Mouse (Mus musculus): ENCODE measurements around the gene Wbp1. TPM values are rescaled to one million over a fixed set of nuclear protein-coding genes. Genes with fewer than 3 reads are reported as not detected.
A peak's percentile ranks its signal among the peaks of the same experiment; 100 is the strongest.
"Not testable (repeated sequence)": the region's sequence is repeated elsewhere in the genome, so short reads cannot be mapped to it uniquely, and the experiment has no call there.

Wbp1 gene
- polyA plus RNA-seq, 1 experiment, result 82.4 TPM

DNA sequence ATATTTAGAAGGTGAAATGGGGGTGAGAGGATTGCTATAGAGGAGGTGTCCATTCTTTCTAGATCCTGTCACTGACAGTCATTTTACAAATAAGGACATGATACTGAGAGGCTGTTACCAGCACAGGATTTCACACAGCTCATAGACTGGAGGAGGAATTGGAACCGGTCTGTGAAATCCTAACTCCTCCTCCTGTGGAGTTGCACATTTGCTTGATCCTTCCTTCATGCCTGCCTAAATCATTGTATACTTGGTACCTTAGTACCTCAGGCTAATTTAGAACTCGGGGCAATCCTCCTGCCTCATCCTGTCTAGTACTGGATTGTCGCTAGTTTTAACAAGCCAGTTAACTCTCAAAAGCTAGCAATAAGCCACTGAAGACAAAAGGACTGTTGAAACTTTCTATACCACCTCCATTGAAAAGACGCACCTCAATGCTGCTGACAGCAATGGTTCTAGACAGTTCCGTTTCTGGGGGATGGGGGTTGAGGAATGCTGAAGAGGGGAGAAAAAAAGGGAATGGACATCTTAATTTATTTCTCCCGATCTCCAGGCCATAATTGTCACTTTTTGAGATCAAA, 43.8 kb upstream of the Wbp1 start:
- Histone ChIP-seq H3K79me3 (ENCODE audit: low read depth) (peaks cover 25% of the 10 kb centered on the region), H3K36me3 (ENCODE audit: control insufficient read depth, insufficient read depth) (no peaks in the 10 kb centered on the region), H3K79me2 (ENCODE audit: control insufficient read depth, insufficient read depth) (peaks cover 36% of the 10 kb centered on the region), H3K27me3 (ENCODE audit: control insufficient read depth, insufficient read depth, insufficient read length) (peaks cover 11% of the 10 kb centered on the region), H3ac (ENCODE audit: control insufficient read depth, insufficient read length, low read depth) (peak overlapping the region; percentile 24), H3K4me3 (ENCODE audit: insufficient read depth, poor library complexity, severe bottlenecking) (peak overlapping the region; percentile 23)
- TF ChIP-seq USF1 (IDR thresholded peaks at IDR 0.05; ENCODE audit: low read depth) (no peak), FOSL1 (IDR thresholded peaks at IDR 0.05; ENCODE audit: insufficient read depth, low read length, poor library complexity, severe bottlenecking) (no peak), MYOG (IDR thresholded peaks at IDR 0.05; ENCODE audit: control insufficient read depth, extremely low read depth, insufficient read length) (no peak), CTCF (IDR thresholded peaks at IDR 0.05; ENCODE audit: control insufficient read depth, insufficient read depth, insufficient read length) (no peak), MAX (IDR thresholded peaks at IDR 0.05) (no peak), CEBPB (IDR thresholded peaks at IDR 0.05; ENCODE audit: low read depth) (no peak), MYOD1 (IDR thresholded peaks at IDR 0.05; ENCODE audit: control insufficient read depth, insufficient read length, low read depth) (no peak)

DNA sequence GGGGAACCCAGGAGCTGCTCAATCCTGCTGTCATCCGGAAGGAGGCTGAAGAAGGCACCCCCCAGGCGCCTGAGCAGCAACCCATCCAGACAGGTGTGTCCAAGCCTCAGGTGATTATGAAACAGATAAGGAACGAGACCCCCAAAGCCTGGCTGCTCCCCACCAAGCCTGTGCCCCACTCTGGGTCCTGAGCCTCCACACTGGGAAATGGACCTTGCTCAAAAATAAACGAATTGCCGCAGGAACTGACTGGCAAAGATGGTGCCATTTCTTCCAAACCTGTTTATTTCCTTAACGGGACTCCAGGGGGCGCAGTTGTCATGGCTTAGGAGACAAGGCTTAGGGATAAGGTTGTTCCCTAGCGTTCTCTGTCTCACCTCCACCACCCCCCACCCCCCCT, 41.3 kb upstream of the Wbp1 start:
- no peak overlapping the region for H3ac ChIP-seq (ENCODE audit: control insufficient read depth, insufficient read length, low read depth)
- H3K36me3 ChIP-seq (ENCODE audit: control insufficient read depth, insufficient read depth), result no peaks in the 10 kb centered on the region
- peaks cover 11% of the 10 kb centered on the region for H3K27me3 ChIP-seq (ENCODE audit: control insufficient read depth, insufficient read depth, insufficient read length)
- no peak overlapping the region for H3K4me3 ChIP-seq (ENCODE audit: insufficient read depth, poor library complexity, severe bottlenecking)
- peak; percentile 67 for TF ChIP-seq CTCF (IDR thresholded peaks at IDR 0.05; ENCODE audit: control insufficient read depth, insufficient read depth, insufficient read length)
- no peak for TF ChIP-seq MAX (IDR thresholded peaks at IDR 0.05)
- H3K79me3 ChIP-seq (ENCODE audit: low read depth), result peaks cover 17% of the 10 kb centered on the region
- H3K79me2 ChIP-seq (ENCODE audit: control insufficient read depth, insufficient read depth), result peaks cover 19% of the 10 kb centered on the region

DNA sequence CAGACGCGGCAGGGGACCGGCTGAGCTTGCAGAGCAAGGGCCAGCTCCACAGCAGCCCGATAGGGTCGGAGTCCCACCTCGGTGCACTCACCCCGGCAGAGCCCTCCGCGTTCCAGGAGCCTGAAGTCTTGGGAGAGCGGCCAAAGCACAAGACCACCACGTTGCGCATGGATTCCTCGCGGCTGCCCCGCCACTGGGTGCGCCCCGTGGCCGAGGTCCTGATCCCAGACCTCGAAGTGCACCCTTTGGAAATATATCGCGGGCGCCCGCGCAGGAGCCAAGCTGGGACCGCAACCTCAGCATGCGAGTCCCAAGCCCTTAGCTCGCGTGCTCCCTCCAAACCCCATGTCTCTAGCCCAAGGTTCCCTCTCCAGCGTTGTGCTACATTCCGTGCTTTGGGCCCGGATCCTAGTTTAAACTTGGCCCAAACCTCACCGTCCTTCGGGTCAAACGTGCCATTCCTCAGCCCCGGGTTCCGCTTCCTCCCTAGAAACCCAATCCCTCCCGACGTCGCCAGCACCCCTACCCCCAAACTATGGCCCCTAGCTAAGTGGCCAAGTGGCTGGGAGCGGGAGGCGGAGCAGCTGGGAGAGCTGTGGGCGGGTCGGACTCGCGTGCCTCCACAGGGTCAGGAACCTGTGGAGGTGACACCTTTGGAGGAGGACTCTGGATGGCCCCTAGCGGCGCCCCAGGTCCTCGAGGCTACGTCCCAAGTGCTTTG, 40.7 kb upstream of the Wbp1 start:
- no peak overlapping the region for H3ac ChIP-seq (ENCODE audit: control insufficient read depth, insufficient read length, low read depth)
- H3K4me3 ChIP-seq (ENCODE audit: insufficient read depth, poor library complexity, severe bottlenecking), result no peak overlapping the region
- H3K79me3 ChIP-seq (ENCODE audit: low read depth), result peaks cover 12% of the 10 kb centered on the region
- no peak for TF ChIP-seq MYOD1 (IDR thresholded peaks at IDR 0.05; ENCODE audit: control insufficient read depth, insufficient read length, low read depth)
- no peak for TF ChIP-seq FOSL1 (IDR thresholded peaks at IDR 0.05; ENCODE audit: insufficient read depth, low read length, poor library complexity, severe bottlenecking)
- TF ChIP-seq MAX (IDR thresholded peaks at IDR 0.05), result no peak
- TF ChIP-seq USF1 (IDR thresholded peaks at IDR 0.05; ENCODE audit: low read depth), result no peak
- no peak for TF ChIP-seq CTCF (IDR thresholded peaks at IDR 0.05; ENCODE audit: control insufficient read depth, insufficient read depth, insufficient read length)
- TF ChIP-seq CEBPB (IDR thresholded peaks at IDR 0.05; ENCODE audit: low read depth), result no peak
- TF ChIP-seq MYOG (IDR thresholded peaks at IDR 0.05; ENCODE audit: control insufficient read depth, extremely low read depth, insufficient read length), result no peak
- H3K27me3 ChIP-seq (ENCODE audit: control insufficient read depth, insufficient read depth, insufficient read length), result peaks cover 11% of the 10 kb centered on the region
- H3K36me3 ChIP-seq (ENCODE audit: control insufficient read depth, insufficient read depth), result no peaks in the 10 kb centered on the region
- H3K79me2 ChIP-seq (ENCODE audit: control insufficient read depth, insufficient read depth), result peaks cover 13% of the 10 kb centered on the region

DNA sequence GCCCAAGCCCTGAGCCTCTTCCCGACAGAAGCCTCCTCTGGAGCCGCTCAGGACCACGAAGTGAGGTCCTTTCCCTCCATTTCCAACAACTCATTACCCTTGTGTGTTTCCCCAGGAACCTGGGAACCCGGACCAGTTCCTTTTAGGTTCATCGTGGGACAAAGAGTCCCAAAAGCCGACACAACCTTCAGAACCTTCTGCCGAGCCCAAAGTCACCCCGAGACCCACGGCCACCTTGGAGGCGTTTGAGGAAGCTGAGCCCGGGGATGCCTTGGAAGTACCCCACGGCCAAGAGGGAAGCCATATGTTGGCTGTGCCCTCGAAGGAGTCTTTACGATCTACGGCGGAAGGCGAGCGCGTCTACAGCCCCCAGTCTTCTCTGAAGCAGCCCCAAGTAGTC, 40.1 kb upstream of the Wbp1 start:
- Histone ChIP-seq H3ac (ENCODE audit: control insufficient read depth, insufficient read length, low read depth) (no peak overlapping the region), H3K79me2 (ENCODE audit: control insufficient read depth, insufficient read depth) (peaks cover 7% of the 10 kb centered on the region), H3K27me3 (ENCODE audit: control insufficient read depth, insufficient read depth, insufficient read length) (peaks cover 11% of the 10 kb centered on the region), H3K36me3 (ENCODE audit: control insufficient read depth, insufficient read depth) (no peaks in the 10 kb centered on the region), H3K79me3 (ENCODE audit: low read depth) (peaks cover 6% of the 10 kb centered on the region), H3K4me3 (ENCODE audit: insufficient read depth, poor library complexity, severe bottlenecking) (no peak overlapping the region)
- TF ChIP-seq MYOD1 (IDR thresholded peaks at IDR 0.05; ENCODE audit: control insufficient read depth, insufficient read length, low read depth) (no peak), FOSL1 (IDR thresholded peaks at IDR 0.05; ENCODE audit: insufficient read depth, low read length, poor library complexity, severe bottlenecking) (no peak), CEBPB (IDR thresholded peaks at IDR 0.05; ENCODE audit: low read depth) (no peak), MAX (IDR thresholded peaks at IDR 0.05) (no peak)

DNA sequence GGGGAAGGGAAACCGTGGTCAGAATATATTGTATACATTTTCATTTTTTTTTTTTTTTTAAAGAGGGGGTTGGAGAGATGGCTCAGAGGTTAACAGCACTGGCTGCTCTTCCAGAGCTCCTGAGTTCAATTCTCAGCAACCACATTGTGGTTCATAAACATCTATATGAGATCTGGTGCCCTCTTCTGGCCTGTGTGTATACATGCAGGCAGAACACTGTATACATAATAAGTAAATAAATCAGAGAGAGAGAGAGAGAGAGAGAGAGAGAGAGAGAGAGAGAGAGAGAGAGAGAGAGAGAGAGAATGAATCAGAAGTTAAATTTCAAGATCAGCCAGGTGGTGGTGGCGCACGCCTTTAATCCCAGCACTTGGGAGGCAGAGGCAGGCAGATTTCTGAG, 38.1 kb upstream of the Wbp1 start:
- not testable (repeated sequence) for H3K4me3 ChIP-seq (ENCODE audit: insufficient read depth, poor library complexity, severe bottlenecking); H3K79me3 ChIP-seq (ENCODE audit: low read depth); H3K36me3 ChIP-seq (ENCODE audit: control insufficient read depth, insufficient read depth); H3ac ChIP-seq (ENCODE audit: control insufficient read depth, insufficient read length, low read depth); H3K79me2 ChIP-seq (ENCODE audit: control insufficient read depth, insufficient read depth)
- peaks cover 11% of the 10 kb centered on the region for H3K27me3 ChIP-seq (ENCODE audit: control insufficient read depth, insufficient read depth, insufficient read length)

DNA sequence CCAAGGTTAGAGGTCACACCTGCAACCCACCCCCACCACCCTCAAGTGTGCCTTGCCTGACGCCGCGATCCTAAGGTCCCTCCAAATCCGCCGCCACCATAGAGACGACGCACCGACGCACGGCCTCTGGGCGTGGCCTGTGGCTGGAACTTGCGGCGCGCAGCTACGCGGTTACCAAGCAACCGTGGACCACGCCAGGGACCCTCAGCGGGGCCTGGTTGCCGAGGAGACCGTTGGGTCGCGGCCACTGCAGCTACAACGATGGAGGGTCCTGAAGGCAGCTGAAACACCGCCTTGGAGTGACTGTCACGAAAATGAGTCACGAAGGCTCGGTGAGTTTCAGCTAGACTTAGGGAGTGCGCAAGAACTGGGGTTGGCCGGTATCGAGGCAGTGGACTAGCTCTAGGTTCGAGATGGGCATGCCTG, 34.9 kb upstream of the Wbp1 start, which contains the start of the genes Wdr54 and 1700003E16Rik:
Wdr54 (minus strand) TSS at position 139 of the 426 bp plus-strand sequence.
1700003E16Rik (plus strand) TSS at position 146 of the 426 bp plus-strand sequence.
- peaks cover 2% of the 10 kb centered on the region for H3K79me3 ChIP-seq (ENCODE audit: low read depth)
- H3ac ChIP-seq (ENCODE audit: control insufficient read depth, insufficient read length, low read depth), result peak within 1 kb of the TSS; percentile 65
- H3K36me3 ChIP-seq (ENCODE audit: control insufficient read depth, insufficient read depth), result peaks cover 18% of the 10 kb centered on the region
- no peaks in the 10 kb centered on the region for H3K79me2 ChIP-seq (ENCODE audit: control insufficient read depth, insufficient read depth)
- peak within 1 kb of the TSS; percentile 47 for H3K4me3 ChIP-seq (ENCODE audit: insufficient read depth, poor library complexity, severe bottlenecking)
- TF ChIP-seq MYOG (IDR thresholded peaks at IDR 0.05; ENCODE audit: control insufficient read depth, extremely low read depth, insufficient read length), result no peak
- TF ChIP-seq MAX (IDR thresholded peaks at IDR 0.05), result peak; percentile 48
- peaks cover 6% of the 10 kb centered on the region for H3K27me3 ChIP-seq (ENCODE audit: control insufficient read depth, insufficient read depth, insufficient read length)
